Mouse (Mus musculus) effector memory CD4-positive, alpha-beta T cell, adult 7 months (primary cell): ENCODE data around the gene Olfr31. TPM values are rescaled to one million over a fixed set of nuclear protein-coding genes. Genes with fewer than 3 reads are reported as not detected.

ENCODE experiments used
- polyA plus RNA-seq: library from polyadenylated mRNA; unstranded; fragments of 100-300 nt; shearing (Covaris generic); gene quantifications from one replicate; pipeline ENCODE4 v1.2.1, GENCODE M21; 2017

Olfr31 gene
- polyA plus RNA-seq = 0.10 TPM

DNA sequence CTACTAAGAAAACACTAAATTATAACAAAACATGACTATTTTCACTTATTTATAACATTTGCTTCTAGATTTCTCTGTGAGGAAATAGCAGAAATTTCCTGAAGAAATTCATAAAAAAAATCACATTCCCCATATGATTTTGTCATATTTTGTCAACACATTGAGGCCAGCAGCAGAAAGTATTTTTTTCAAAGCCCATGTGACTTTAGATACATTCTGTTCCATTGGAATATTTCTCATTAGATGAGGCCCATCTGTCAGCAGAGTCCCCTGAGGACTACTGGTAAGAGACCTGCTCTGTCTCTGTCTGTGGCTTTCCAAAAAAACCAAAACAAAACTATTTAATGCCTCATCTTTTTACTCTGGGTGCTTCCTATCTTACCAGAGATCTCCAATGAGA is at the start of gene Olfr31:
Gene Olfr31 (plus strand): TSS at position 301 of the 400 bp plus-strand sequence.

DNA sequence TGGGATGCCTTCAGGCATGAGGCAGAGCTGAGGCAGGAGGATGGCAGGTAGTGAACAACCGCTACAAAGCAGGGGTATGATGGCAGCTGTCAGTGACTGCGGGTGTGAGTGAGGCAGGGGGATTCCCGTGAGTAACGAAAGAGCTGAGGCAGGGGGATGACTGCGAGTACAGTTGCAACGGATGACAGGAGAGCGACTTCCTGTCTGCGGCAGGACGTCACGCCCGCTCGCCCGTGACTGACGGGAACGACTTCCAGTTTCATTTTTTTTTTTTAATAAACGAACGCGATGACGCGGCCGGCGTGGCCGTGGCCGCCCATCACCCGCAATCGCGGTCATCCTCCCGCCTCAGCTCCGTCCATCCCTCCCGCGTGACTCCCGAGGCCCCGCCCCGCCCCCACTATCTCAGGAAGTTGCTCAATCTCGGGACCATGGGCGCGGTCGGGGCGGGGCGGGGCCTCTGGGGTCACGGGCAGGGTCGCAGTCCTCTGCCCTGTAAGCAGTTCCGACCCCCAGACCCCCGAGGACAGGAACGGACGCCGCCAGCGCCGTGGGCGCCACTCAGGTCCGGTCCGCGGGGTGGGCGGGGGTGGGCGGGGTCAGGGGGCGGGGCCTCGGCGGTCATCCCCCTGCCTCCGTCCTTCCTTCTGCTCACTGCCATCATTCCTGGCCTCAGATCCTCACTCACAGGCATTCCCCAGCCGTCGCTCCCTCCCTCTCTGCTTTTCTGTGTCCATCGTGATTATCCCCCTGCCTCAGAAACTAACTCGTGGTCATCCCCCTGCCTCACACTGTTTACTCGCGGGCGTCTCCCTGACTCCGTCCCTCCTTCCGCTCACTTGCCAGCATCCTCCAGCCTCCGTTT is 23.6 kb downstream of the Olfr31 start, which contains the start of gene Il3ra:
Gene Il3ra (plus strand): TSS at position 328 of the 865 bp plus-strand sequence.

Other genes starting within 250 kb of the Olfr31 start
- 88.6 TPM for gene Psmd6, start 201.8 kb upstream of the Olfr31 start, polyA plus RNA-seq
- not detected for gene Olfr720, start 136.0 kb upstream of the Olfr31 start, polyA plus RNA-seq
- gene Il3ra, start 23.4 kb downstream of the Olfr31 start, polyA plus RNA-seq = 4.1 TPM
- gene Olfr721-ps1, start 78.5 kb downstream of the Olfr31 start, polyA plus RNA-seq = not detected